Mouse (Mus musculus) bone marrow macrophage, adult 2 months (primary cell): ENCODE results near the gene Cd200r4. TPM values are rescaled to one million over a fixed set of nuclear protein-coding genes. Genes with fewer than 3 reads are reported as not detected.
"Not testable (repeated sequence)": the region's sequence is repeated elsewhere in the genome, so short reads cannot be mapped to it uniquely, and the experiment has no call there.

Experiments used
- H3K27ac ChIP-seq: 2 replicates; pipeline ENCODE4 v1.5.1; 2012; ENCODE audit warnings: low read depth, low read length; ENCODE audit not compliant: insufficient read depth
- H3K4me1 ChIP-seq: 2 replicates; pipeline ENCODE4 v1.6.1; 2012; ENCODE audit warnings: low read length; ENCODE audit not compliant: control insufficient read depth, insufficient read depth
- H3K4me3 ChIP-seq: 2 replicates; pipeline ENCODE4 v1.5.1; 2012; ENCODE audit warnings: mild to moderate bottlenecking, low read length, moderate library complexity; ENCODE audit not compliant: insufficient read depth
- CTCF ChIP-seq: IDR thresholded peaks from 2 replicates; pipeline ENCODE4 v1.5.1; 2012; ENCODE audit warnings: low read depth, mild to moderate bottlenecking, low read length, moderate library complexity
- POLR2A ChIP-seq: IDR thresholded peaks from 2 replicates; pipeline ENCODE4 v1.6.1; 2012; ENCODE audit warnings: mild to moderate bottlenecking, low read depth, low read length, borderline replicate concordance
- polyA plus RNA-seq: library from polyadenylated mRNA; stranded (reverse); fragments of >200 nt; gene quantifications from 2 replicates; pipeline ENCODE4 v1.2.4, GENCODE M21; 2012; ENCODE audit not compliant: missing spikeins, insufficient read depth, insufficient read length

The Cd200r4 gene
- polyA plus RNA-seq, 1 experiment, result 34.4 TPM

- H3K4me1 ChIP-seq, result peaks cover 16% of the 10 kb centered on the region
- TF ChIP-seq CTCF (no peak), POLR2A (no peak)
- H3K27ac ChIP-seq, result peak overlapping the region; percentile 85
- peak overlapping the region; percentile 41 for H3K4me3 ChIP-seq
These were observed 32.9 kb upstream of the Cd200r4 start for GRCm38 (mm10) chr16:44778538-44779147.

GRCm38 (mm10) chr16:44779494-44779893 lies 32.0 kb upstream of the Cd200r4 start:
- 0 out of 2 replicates have a peak overlapping the region, but pooled peaks have one; percentile 19 for H3K4me3 ChIP-seq
- TF ChIP-seq CTCF (no peak), POLR2A (no peak)
- peaks cover 13% of the 10 kb centered on the region for H3K4me1 ChIP-seq
- H3K27ac ChIP-seq, result peak overlapping the region; percentile 85

GRCm38 (mm10) chr16:44780751-44781150 lies 30.8 kb upstream of the Cd200r4 start:
- Histone ChIP-seq H3K27ac (no peak overlapping the region), H3K4me3 (no peak overlapping the region), H3K4me1 (peaks cover 13% of the 10 kb centered on the region)
- TF ChIP-seq CTCF (no peak), POLR2A (no peak)

GRCm38 (mm10) chr16:44786934-44787333 lies 24.6 kb upstream of the Cd200r4 start:
- no peak for TF ChIP-seq POLR2A
- no peak for TF ChIP-seq CTCF
- Histone ChIP-seq H3K4me3 (no peak overlapping the region), H3K4me1 (peaks cover 5% of the 10 kb centered on the region), H3K27ac (no peak overlapping the region)

- no peak for TF ChIP-seq CTCF
- TF ChIP-seq POLR2A, result no peak
- Histone ChIP-seq H3K27ac (peak overlapping the region; percentile 73), H3K4me1 (peaks cover 3% of the 10 kb centered on the region), H3K4me3 (no peak overlapping the region)
These were observed 17.1 kb upstream of the Cd200r4 start for GRCm38 (mm10) chr16:44794416-44794815.

- Histone ChIP-seq H3K4me3 (no peak overlapping the region), H3K4me1 (peaks cover 2% of the 10 kb centered on the region), H3K27ac (no peak overlapping the region)
- no peak for TF ChIP-seq POLR2A
- no peak for TF ChIP-seq CTCF
These were observed 5.6 kb upstream of the Cd200r4 start for GRCm38 (mm10) chr16:44805976-44806375.

- not testable (repeated sequence) for H3K27ac ChIP-seq, H3K4me3 ChIP-seq, H3K4me1 ChIP-seq
These were observed 1.3 kb upstream of the Cd200r4 start for GRCm38 (mm10) chr16:44810223-44810622.

GRCm38 (mm10) chr16:44812468-44813065 lies 1.0 kb downstream of the Cd200r4 start:
- peak overlapping the region; percentile 47 for H3K4me3 ChIP-seq
- no peak for TF ChIP-seq POLR2A
- TF ChIP-seq CTCF, result no peak
- peaks cover 12% of the 10 kb centered on the region for H3K4me1 ChIP-seq
- H3K27ac ChIP-seq, result peak overlapping the region; percentile 47

GRCm38 (mm10) chr16:44818010-44818409 lies 6.5 kb downstream of the Cd200r4 start:
- no peak for TF ChIP-seq CTCF
- TF ChIP-seq POLR2A, result no peak
- peaks cover 17% of the 10 kb centered on the region for H3K4me1 ChIP-seq
- no peak overlapping the region for H3K4me3 ChIP-seq
- H3K27ac ChIP-seq, result no peak overlapping the region

- no peak overlapping the region for H3K27ac ChIP-seq
- no peak for TF ChIP-seq POLR2A
- no peak for TF ChIP-seq CTCF
- peaks cover 16% of the 10 kb centered on the region for H3K4me1 ChIP-seq
- no peak overlapping the region for H3K4me3 ChIP-seq
These were observed 9.0 kb downstream of the Cd200r4 start for GRCm38 (mm10) chr16:44820545-44820944.
